Mouse (Mus musculus): ENCODE results near the gene Elp5.

Elp5 gene

DNA sequence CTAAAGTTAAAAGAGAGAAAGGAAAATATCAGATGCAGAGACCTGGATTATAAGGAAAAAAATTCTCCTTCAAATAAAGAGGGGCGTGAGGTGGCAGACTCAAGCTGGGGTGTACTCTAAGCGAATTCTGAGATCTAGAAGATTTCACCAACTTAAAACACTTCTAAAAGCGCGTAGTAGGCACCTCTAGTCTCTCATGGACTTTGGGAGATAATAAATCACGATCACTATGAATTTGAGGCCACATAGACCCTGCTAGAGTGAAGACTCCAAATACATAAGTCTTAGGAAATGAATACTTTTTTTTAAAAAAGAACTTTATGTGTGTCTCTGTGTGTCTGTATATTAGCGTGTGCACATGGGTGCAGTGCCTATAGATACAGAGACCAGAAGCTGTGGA is 33.4 kb upstream of the Elp5 start:
- DNase-seq (ENCODE audit: extremely low spot score, low read depth, low spot score) = no peak

GRCm38 (mm10) chr11:70014880-70015558 is 32.7 kb upstream of the Elp5 start, which contains the start of gene Acadvl:
Gene Acadvl, minus strand, starts transcription at chr11:70015411.
- no peak for DNase-seq (ENCODE audit: extremely low spot score, low read depth, low spot score)

- no peak for DNase-seq (ENCODE audit: extremely low spot score, low read depth, low spot score)
Measured at GRCm38 (mm10) chr11:70014051-70014450, 31.7 kb upstream of the Elp5 start.

DNA sequence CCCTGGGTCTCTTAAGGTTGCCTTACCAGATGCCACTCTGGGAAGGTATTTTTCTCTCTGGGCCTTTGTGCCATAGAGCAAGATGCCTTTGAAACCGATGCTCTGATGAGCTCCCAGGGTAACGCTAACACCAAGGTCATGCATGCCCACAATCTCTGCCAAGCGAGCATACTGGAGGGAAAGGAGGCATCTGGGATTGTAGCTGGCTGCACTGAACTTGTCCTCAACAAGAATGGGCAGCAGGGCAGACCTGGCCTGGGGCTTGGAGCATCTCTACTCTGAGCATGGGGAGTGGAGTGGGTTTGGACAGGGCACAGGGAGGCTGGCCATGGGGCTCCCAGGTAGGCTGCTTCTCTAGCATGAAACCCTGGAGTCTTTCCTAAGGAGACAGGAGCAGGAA is 31.1 kb upstream of the Elp5 start:
- DNase-seq (ENCODE audit: extremely low spot score, low read depth, low spot score) = no peak

- no peak for DNase-seq (ENCODE audit: extremely low spot score, low read depth, low spot score)
Measured at GRCm38 (mm10) chr11:70012931-70013330, 30.6 kb upstream of the Elp5 start.

DNA sequence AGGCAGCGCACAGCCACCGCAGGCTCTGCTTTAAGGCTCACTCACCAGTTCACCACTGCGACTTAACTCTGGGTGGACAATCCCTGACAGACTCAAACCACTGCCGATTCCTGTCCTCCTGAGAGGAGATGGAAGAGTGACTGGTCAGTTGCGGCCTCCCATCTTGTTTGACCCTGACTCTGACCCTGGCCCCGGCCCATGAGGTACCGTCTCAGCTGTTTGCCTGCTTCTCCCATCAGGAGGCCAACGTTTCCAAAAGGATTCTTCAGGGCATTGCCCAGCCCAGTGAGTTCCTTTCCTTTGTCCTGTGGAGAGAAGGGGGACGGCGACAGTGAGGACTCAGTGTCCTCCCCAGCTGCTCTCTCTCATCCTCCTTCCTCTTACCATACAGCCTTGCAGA is 28.6 kb upstream of the Elp5 start:
- DNase-seq (ENCODE audit: extremely low spot score, low read depth, low spot score) = no peak

DNA sequence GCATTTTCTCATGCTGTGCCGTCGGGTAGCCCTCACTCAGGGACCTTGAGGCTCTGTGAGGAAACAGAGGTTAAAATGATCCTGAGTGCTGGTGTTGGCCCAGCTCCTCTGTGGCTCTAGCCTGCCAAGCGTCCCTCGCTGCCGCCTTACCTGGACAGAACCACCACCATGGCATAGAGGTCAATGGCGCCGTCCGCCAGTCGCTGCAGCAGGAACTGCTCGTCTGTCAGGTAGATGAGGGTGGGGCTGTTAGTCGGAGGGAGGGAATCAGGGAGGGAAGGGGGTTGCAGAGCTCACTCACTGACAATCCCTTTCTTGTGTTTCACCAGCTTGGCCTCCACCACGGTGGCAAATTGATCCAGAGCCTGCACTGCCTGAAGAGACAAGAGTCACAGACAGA is 28.2 kb upstream of the Elp5 start:
- DNase-seq (ENCODE audit: extremely low spot score, low read depth, low spot score) = no peak

DNA sequence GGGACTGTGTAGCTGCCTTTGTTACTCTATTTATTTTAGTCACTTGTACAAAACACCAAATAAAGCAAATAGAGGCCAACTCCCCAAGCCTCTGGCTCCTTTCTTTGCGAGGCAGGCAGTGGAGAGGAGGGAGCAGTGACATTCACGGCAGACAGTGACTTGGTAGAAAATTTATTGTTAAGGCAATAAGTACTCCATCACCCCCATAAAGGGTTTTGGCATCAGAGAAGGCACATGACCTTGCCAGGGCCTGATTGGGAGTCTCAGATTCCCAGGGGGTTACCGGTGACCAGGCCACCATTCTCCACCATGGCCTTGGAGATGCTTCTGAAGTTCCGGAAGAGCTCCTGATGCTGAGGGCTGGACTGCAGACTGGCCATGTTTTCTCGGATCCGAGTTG is 27.7 kb upstream of the Elp5 start:
- DNase-seq (ENCODE audit: extremely low spot score, low read depth, low spot score) = no peak

DNA sequence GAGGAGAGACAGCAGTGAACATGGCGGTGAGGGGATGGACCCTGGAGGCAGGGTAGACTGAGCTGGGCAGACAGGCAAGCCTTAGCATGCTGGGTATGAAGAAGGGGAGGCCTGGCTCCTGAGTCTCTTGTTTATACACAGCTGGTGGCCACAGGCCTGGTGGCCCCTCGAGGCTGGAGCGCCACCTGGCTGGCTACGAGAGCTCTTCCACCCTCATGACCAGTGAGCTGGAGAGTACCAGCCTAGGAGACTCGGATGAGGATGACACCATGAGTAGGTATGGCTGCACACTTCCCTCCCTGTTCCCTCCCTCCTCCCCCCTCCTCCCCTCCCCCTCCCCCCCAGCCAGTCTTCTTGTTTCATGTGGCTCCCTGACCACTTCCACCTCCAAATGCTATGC is 23.2 kb upstream of the Elp5 start:
- DNase-seq (ENCODE audit: extremely low spot score, low read depth, low spot score) = no peak

- DNase-seq (ENCODE audit: extremely low spot score, low read depth, low spot score) = no peak
Measured at GRCm38 (mm10) chr11:70002471-70002870, 20.2 kb upstream of the Elp5 start.

DNA sequence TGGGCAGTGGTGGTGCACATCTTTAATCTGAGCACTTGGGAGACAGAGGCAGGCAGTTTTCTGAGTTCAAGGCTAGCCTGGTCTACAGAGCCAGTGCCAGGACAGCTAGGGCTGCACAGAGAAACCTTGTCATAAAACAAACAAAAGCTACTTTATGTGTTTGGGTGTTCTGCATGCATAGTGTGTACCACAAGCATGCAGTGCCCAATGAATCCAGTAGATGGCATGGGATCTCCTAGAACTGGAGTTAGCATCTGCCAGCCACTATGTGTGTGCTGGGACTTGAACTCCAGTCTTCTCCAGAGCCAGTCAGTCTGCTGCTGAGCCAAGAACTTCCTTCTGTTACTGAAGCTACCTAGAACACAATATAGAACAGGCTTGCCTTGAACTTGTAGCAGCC is 19.5 kb upstream of the Elp5 start:
- DNase-seq (ENCODE audit: extremely low spot score, low read depth, low spot score) = no peak

GRCm38 (mm10) chr11:70001159-70001558 is 18.8 kb upstream of the Elp5 start:
- DNase-seq (ENCODE audit: extremely low spot score, low read depth, low spot score) = no peak

DNA sequence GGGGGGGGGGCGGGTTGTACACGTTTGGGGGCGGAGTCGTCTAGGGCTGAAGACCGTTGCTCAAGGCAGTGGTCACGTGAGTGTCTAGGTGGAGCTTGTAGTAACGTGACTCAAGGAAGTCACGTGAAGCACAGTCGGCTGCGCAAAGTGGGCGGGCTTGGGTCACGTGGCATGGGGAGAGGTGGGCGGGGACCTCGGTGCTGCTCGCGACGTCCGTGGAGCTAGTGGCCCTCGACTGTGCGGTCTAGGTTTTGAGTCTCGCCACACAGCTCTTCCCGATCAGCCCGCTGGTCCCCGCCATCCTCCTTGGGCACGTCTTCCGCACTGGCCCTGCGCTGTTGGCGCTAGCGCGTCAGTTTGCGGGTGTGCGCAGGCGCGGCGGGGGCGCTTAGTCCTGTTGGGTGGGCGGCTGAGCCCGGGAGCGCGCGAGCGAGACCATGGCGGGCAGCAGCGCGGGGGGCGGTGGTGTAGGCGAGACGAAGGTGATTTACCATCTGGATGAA is 18.1 kb upstream of the Elp5 start, which contains the start of gene Dvl2:
Gene Dvl2 (plus strand): TSS at position 200 of the 503 bp plus-strand sequence.
- peak; percentile 83 for DNase-seq (ENCODE audit: extremely low spot score, low read depth, low spot score)

- DNase-seq (ENCODE audit: extremely low spot score, low read depth, low spot score) = no peak
Measured at GRCm38 (mm10) chr11:69999666-70000065, 17.3 kb upstream of the Elp5 start.

DNA sequence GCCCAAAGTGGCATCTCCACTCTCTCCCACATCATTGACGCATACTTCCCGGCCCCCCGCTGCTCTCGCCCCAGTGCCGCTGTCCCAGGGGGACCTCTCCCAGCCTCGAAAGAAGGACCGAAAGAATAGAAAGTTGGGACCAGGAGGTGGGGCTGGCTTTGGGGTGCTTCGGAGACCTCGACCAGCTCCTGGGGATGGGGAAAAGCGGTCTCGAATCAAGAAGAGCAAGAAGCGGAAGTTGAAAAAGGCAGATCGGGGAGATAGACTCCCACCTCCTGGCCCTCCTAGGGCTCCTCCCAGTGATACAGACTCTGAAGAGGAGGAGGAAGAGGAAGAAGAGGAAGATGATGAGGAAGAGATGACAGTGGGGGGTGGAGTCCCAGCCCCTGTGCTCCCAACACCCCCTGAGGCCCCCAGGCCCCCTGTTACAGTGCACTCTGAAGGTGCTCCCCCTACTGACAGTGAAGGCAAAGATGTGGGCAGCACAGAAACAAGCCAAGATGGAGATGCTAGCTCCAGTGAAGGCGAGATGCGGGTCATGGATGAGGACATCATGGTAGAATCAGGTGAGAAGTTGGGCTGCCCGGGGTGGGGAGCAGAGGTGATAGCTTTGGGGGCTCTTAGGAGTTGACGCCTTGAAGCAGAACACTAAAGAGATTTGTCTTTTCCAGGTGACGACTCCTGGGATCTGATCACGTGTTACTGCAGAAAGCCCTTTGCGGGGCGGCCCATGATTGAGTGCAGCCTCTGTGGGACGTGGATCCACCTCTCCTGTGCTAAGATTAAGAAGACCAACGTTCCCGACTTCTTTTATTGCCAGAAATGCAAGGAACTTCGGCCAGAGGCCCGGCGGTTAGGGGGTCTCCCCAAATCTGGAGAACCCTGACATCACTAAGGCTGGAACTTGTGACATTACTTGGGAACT is 16.5 kb upstream of the Elp5 start:
- no peak for DNase-seq (ENCODE audit: extremely low spot score, low read depth, low spot score)

GRCm38 (mm10) chr11:69997070-69997509 is 14.8 kb upstream of the Elp5 start:
- no peak for DNase-seq (ENCODE audit: extremely low spot score, low read depth, low spot score)

- no peak for DNase-seq (ENCODE audit: extremely low spot score, low read depth, low spot score)
Measured at GRCm38 (mm10) chr11:69996161-69997061, 14.1 kb upstream of the Elp5 start.

- peak; percentile 96 for DNase-seq (ENCODE audit: extremely low spot score, low read depth, low spot score)
Measured at GRCm38 (mm10) chr11:69995391-69995960, 13.2 kb upstream of the Elp5 start, which contains the start of gene Phf23. Gene Phf23, plus strand, starts transcription at chr11:69995777.

GRCm38 (mm10) chr11:69994401-69995090 is 12.2 kb upstream of the Elp5 start:
- no peak for DNase-seq (ENCODE audit: extremely low spot score, low read depth, low spot score)

DNA sequence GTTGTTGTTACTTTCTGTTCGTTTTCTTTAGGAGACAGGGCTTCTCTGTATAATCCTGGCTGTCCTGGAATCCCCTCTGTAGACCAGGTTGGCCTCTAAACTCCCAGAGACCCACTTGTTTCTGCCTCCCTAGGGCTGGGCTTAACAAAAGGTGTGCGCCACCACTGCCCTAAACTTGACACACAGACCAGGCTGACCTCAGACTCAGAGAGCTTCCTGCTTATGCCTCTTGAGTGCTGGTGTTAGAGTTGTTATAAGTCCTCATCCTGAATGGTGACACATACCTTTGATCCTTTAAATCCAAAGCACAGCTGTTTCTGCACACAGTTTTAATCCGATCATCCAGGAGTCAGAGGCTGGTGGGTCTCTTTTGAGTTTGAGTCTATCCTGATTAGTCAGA is 10.6 kb upstream of the Elp5 start:
- no peak for DNase-seq (ENCODE audit: extremely low spot score, low read depth, low spot score)
